Mouse (Mus musculus) central nervous system, embryonic 14 days (tissue): ENCODE results near the gene Kdm2b. TPM values are rescaled to one million over a fixed set of nuclear protein-coding genes. Genes with fewer than 3 reads are reported as not detected.

Experiments used
- polyA plus RNA-seq: library from polyadenylated mRNA; depleted of rRNA; stranded (reverse); fragments of >200 nt; gene quantifications from 2 replicates; pipeline ENCODE4 v1.2.3, GENCODE M21; 2012; rRNA removed

Kdm2b gene
- 79.0 and 91.3 TPM in 2 replicates for polyA plus RNA-seq

DNA sequence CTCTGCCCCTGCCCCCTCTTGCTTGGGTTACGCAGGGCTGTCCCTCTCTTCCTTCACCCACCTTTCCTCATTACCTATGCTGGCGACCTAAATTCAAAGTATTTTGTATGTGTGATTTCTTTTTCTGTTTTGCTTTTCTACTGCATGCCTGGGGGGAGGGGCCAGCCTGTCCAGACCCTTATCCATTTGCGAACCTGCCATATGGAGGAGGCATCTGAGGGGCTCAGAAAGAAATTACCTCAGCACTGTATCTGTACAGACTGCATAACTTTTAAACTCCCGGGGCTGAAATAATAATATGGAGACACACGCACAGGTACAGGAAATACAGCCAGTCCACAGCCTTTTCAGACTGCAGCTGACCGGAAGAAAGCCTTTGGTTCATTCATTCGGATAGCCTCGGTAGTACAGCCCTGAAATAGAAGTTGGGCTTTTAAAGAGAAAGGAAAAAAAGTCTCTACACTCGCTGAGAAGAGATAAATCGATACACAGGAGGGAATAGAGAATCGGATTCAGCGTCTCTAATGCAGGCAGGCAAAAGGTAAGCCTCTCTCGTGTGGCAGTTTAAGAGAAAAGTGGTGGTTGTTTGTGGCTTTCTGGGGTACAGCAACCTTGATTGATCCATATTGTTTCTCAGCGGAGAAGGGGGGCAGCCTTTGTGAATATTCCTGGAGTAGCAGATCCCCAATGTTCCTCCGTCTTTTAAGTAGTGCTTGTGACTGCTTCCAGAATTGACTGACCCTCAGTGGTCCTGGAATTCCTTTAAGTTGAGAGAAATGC lies at the start of gene Kdm2b:
TSS of gene Kdm2b (minus strand) at position 273 of the 780 bp plus-strand sequence.

DNA sequence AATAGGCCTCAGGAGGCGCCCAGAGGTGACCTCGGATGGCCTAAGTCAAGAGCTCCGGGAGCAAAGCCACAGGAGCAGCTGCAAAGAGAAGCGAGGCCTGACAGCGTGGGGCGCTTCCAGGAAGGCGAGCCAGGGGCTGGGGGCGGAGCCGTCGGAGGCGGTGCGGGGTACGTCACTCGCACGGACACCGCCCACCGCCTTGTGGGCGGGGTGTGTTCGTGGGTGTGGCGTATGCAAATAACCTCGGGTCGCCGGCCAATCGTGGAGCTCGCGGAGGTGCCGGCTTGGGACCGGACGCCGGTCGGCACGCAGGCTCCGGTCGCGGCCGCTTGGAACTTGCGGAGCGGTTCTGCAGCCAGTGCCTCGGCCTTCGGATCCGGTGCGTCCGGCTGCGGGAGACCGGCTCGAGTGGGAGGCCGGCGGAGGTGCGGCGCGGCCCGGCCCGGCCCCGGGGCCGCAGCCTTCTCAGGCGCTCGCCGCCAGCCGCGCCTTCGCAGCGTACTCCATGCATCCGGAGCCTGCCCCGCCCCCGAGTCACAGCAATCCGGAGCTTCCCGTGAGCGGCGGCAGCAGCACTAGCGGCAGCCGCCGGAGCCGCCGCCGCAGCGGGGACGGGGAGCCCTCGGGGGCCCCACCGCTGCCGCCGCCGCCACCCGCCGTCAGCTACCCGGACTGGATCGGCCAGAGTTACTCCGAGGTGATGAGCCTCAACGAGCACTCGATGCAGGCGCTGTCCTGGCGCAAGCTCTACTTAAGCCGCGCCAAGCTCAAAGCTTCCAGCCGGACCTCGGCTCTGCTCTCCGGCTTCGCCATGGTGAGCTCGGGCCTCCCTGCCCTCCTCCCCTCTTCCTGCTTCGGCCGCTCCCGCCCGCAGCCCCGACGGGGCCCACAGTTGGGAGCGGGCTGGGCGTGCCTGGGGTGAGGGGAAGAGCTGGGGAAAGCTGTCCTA lies 25.4 kb upstream of the Kdm2b start, which contains the start of gene Orai1:
TSS of gene Orai1 (plus strand) at position 322 of the 949 bp plus-strand sequence.

DNA sequence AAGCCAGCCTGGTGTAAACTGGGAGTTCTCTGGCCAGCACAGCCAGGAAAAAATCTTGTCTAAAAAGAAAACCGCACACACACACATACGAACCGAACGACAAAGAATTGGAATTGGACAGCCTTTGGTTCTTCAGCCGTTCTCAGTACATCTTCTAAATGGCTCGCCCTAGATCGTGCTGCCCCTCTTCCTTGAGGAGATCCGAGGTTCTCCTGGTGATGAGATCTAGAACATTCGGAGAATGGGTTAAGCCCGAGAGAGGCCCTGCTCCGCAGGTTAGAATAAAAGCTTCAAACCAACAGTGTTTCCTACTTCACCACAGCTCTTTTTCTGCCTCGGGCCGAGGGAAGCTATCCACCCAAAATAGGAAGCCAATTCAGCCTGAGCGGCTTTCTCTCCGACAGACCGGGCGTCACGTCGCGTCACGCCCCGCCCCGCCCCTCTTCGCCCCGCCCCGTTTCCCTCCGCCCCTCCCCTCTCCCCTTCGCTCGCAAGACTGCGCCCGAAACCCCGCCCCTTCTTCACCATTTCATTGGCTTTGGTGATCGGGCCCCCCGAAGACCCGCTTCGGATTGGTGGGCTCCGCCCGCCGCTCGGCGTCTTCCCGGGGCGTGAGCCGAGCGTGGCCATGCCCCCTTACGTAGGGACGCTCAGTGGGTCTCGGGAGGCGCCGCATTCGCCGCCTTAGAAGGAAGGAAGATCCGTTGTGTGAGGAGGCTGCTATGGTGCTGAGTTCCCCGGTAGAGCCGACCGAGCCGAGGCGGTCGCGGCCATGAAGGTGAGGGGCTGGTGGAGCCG lies 139.9 kb downstream of the Kdm2b start, which contains the start of gene Rnf34:
TSS of gene Rnf34 (plus strand) at position 528 of the 798 bp plus-strand sequence.

DNA sequence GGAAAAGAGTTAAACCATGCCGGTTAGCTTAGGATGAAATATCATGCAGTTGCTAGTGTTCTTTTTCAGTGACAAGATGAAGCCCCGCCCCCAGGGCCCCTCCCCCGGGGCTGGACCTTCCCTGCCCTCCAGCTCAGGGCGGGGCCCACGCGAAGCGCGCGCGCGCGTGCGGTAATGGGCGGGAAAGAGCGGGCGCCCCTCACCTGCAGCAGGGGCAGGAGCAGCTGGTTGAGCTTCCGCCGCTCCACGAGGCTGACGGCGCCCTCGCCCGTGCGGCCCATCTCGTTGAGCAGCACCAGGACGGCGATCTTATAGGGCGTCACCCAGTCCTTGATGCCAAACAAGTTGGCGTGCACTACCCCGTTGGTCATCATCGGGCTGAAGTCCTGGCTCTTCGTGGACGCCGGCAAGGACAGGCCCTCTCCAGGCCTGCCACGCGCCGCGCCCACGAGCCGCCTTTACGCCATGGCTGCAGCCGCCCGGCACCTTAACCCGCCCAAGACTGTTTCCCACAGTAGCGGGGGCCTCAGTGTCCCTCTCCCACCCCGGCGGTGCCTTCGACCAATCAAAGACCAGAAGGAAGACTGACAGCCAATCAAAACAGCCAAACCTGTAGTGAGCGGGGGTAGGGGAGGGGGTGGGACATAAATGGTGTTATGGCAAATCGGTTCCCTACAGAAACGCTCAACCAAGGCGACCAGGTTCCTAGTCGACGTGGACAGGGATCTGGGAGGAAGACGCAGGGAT lies 168.7 kb downstream of the Kdm2b start, which contains the start of gene Anapc5:
TSS of gene Anapc5 (minus strand) at position 563 of the 747 bp plus-strand sequence.

Other genes starting within 250 kb of the Kdm2b start
- gene Camkk2, start 210.4 kb downstream of the Kdm2b start, polyA plus RNA-seq = 50.2 and 53.3 TPM in 2 replicates
- 648 and 686 TPM in 2 replicates for gene Anapc5, start 168.5 kb downstream of the Kdm2b start, polyA plus RNA-seq
- gene Rnf34, start 139.8 kb downstream of the Kdm2b start, polyA plus RNA-seq = 33.9 and 38.7 TPM in 2 replicates
- 15.2 and 16.0 TPM in 2 replicates for gene Orai1, start 25.3 kb upstream of the Kdm2b start, polyA plus RNA-seq
- gene Morn3, start 57.2 kb upstream of the Kdm2b start, polyA plus RNA-seq = 0.26 and 0.29 TPM in 2 replicates
- gene Tmem120b, start 78.6 kb upstream of the Kdm2b start, polyA plus RNA-seq = 12.9 and 15.0 TPM in 2 replicates
- gene Rhof, start 142.9 kb upstream of the Kdm2b start, polyA plus RNA-seq = 7.1 and 7.3 TPM in 2 replicates
- 11.6 and 14.9 TPM in 2 replicates for gene Setd1b, start 152.4 kb upstream of the Kdm2b start, polyA plus RNA-seq
- gene Psmd9, start 179.6 kb upstream of the Kdm2b start, polyA plus RNA-seq = 34.6 and 37.7 TPM in 2 replicates
- not detected in 2 replicates for gene Hpd, start 192.9 kb upstream of the Kdm2b start, polyA plus RNA-seq